Comparison of ENCODE assay signal across 18 mouse cellular contexts in the genomic region with DNA sequence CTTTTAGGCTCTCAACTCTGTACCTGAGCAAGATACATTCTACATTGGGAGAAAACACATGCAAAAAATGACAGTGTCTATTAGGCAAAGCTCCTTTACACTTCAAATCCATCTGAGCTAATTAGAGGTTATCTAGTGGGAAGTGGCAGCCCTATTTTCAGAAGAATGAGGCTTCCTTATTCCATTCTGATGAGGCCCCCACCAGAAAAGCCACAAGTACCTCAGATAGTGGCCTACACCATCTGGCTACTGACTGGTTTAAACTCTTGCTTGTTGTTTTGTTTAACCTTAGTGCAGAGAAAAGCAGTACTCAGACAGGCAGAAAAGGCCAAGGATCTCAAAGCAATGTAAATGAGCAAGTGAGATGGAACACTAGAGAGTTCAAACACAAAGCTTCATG.
"Had no signal": no experiment of that assay in that cellular context is flagged by ENCODE, and none has a peak within 500 bp of the region (broad histone marks: within the 10 kb centered on the region; RNA-seq: fewer than 3 reads in every experiment).

No protein-coding gene starts in this region.

- H3K4me3 ChIP-seq: limb, embryonic 12.5 days; limb, embryonic 15.5 days; liver, embryonic 15.5 days; midbrain, embryonic 12.5 days; midbrain, embryonic 15.5 days; neural tube, embryonic 12.5 days; neural tube, embryonic 15.5 days had no signal

- H3K9me3 ChIP-seq: limb, embryonic 12.5 days; limb, embryonic 15.5 days; liver, embryonic 15.5 days; midbrain, embryonic 12.5 days; midbrain, embryonic 15.5 days; neural tube, embryonic 12.5 days; neural tube, embryonic 15.5 days had no signal

- H3K4me1 ChIP-seq: limb, embryonic 12.5 days; limb, embryonic 15.5 days; midbrain, embryonic 12.5 days; midbrain, embryonic 15.5 days; neural tube, embryonic 12.5 days; neural tube, embryonic 15.5 days had no signal

- H3K36me3 ChIP-seq: liver, embryonic 15.5 days; midbrain, embryonic 15.5 days; neural tube, embryonic 12.5 days had no signal

- H3K4me2 ChIP-seq: limb, embryonic 12.5 days; limb, embryonic 15.5 days; liver, embryonic 11.5 days; liver, embryonic 15.5 days; midbrain, embryonic 12.5 days; midbrain, embryonic 15.5 days; neural tube, embryonic 12.5 days; neural tube, embryonic 15.5 days had no signal

- H3K27me3 ChIP-seq: limb, embryonic 12.5 days; limb, embryonic 15.5 days; liver, embryonic 15.5 days; midbrain, embryonic 12.5 days; midbrain, embryonic 15.5 days; neural tube, embryonic 12.5 days; neural tube, embryonic 15.5 days had no signal

- DNase-seq: kidney, adult 2 months; kidney, postnatal 25 days; left cerebral cortex, postnatal 4 days; lung, adult 2 months; lung, postnatal 14 days; thymus, adult 18-20 months; thymus, postnatal 36 days had no signal

- H3K27ac ChIP-seq: kidney, postnatal 0 days; limb, embryonic 12.5 days; limb, embryonic 15.5 days; liver, embryonic 15.5 days; macrophage; midbrain, embryonic 12.5 days; midbrain, embryonic 15.5 days; neural tube, embryonic 12.5 days; neural tube, embryonic 15.5 days had no signal

- H3K9ac ChIP-seq: limb, embryonic 12.5 days; limb, embryonic 15.5 days; liver, embryonic 15.5 days; midbrain, embryonic 12.5 days; midbrain, embryonic 15.5 days; neural tube, embryonic 12.5 days; neural tube, embryonic 15.5 days had no signal

- ATAC-seq: intestine, postnatal 0 days; midbrain, embryonic 15.5 days had no signal
